ENCODE assay signal across 9 mouse cellular contexts in the genomic region with DNA sequence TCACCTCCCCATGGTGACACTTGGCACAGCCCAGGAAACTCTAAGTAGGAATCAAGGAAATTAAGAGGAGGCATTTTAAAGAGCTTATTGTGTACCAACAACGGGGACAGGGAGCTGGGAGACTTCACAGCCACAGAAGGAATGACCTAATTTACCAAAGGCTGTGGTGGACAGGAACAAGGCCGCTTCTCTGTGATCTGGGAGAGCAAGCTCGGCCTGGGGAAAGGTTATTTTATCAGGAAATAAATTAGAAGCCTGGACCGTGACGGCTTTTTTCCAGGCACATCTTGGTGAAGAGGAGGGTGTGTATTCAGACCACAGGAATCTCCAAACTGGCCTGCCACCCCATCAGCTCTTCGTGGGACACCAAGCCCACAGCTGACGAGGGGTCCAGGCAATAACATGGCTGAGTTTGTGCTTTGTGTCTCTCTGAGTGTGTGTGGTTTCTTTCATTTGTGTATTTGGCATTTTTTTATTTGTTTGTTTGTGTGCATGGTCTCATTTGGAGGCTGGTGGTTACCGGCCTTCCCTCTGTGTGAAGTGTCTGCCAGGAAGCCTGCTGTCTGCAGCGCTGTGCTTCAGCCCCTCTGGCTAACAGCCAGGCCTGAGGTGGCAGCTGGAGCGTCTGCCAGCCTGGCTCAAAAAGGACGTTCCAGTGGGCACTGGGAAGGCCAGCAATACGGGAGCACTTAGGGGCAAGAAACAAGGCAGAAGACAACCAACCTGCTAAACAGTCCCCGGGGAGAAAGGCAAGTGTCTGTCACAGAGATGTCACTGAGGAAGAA.
DNase-seq lines count a peak whose midpoint lies in the region; ATAC-seq lines count a peak whose summit lies in the region.
"Had no signal": no experiment of that assay in that cellular context is flagged by ENCODE, and none has a peak within 500 bp of the region (broad histone marks: within the 10 kb centered on the region; RNA-seq: fewer than 3 reads in every experiment).

No protein-coding gene starts in this region.

- peaks cover 13% of the 10 kb centered on the region for H3K4me1 ChIP-seq in embryonic facial prominence, embryonic 13.5 days
- peaks cover 8% of the 10 kb centered on the region; the same call in 1 of the 2 replicates for H3K4me1 ChIP-seq in embryonic facial prominence, embryonic 10.5 days
- peaks cover 6% of the 10 kb centered on the region; the same call in 1 of the 2 replicates for H3K4me1 ChIP-seq in limb, embryonic 15.5 days

- H3K9ac ChIP-seq in embryonic facial prominence, embryonic 13.5 days: 0 out of 2 replicates have a peak overlapping the region, but pooled peaks have one; percentile 17
- H3K9ac ChIP-seq in limb, embryonic 15.5 days: no peak overlapping the region

- H3K27ac ChIP-seq in embryonic facial prominence, embryonic 13.5 days: peak overlapping the region; percentile 13
- no peak overlapping the region for H3K27ac ChIP-seq in embryonic facial prominence, embryonic 10.5 days (replicated peaks)
- no peak overlapping the region for H3K27ac ChIP-seq in limb, embryonic 15.5 days
- H3K27ac ChIP-seq: macrophage had no signal

- H3K27me3 ChIP-seq in embryonic facial prominence, embryonic 13.5 days: no peaks in the 10 kb centered on the region
- H3K27me3 ChIP-seq in embryonic facial prominence, embryonic 10.5 days (replicated peaks; ENCODE audit: low read depth, poor library complexity, severe bottlenecking): no peaks in the 10 kb centered on the region
- no peaks in the 10 kb centered on the region for H3K27me3 ChIP-seq in limb, embryonic 15.5 days

- H3K4me3 ChIP-seq in embryonic facial prominence, embryonic 13.5 days: no peak overlapping the region
- no peak overlapping the region for H3K4me3 ChIP-seq in embryonic facial prominence, embryonic 10.5 days
- H3K4me3 ChIP-seq in limb, embryonic 15.5 days: no peak overlapping the region

- no peaks in the 10 kb centered on the region for H3K36me3 ChIP-seq in embryonic facial prominence, embryonic 13.5 days
- H3K36me3 ChIP-seq in embryonic facial prominence, embryonic 10.5 days (replicated peaks): no peaks in the 10 kb centered on the region
- H3K36me3 ChIP-seq in limb, embryonic 15.5 days: no peaks in the 10 kb centered on the region

- no peaks in the 10 kb centered on the region for H3K9me3 ChIP-seq in embryonic facial prominence, embryonic 13.5 days
- H3K9me3 ChIP-seq in embryonic facial prominence, embryonic 10.5 days: no peaks in the 10 kb centered on the region
- H3K9me3 ChIP-seq in limb, embryonic 15.5 days: no peaks in the 10 kb centered on the region

- 0 out of 2 replicates have a peak, but pooled peaks have one; percentile 37 for ATAC-seq in embryonic facial prominence, embryonic 13.5 days (ENCODE audit: insufficient number of reproducible peaks, insufficient read depth, low FRiP score, low TSS enrichment, low read depth)
- ATAC-seq in limb, embryonic 15.5 days (ENCODE audit: insufficient number of reproducible peaks, low FRiP score, low TSS enrichment, low read depth): peak; percentile 55; the same call in 1 of the 2 replicates

- peak overlapping the region; percentile 16; the same call in 1 of the 2 replicates for H3K4me2 ChIP-seq in embryonic facial prominence, embryonic 13.5 days
- H3K4me2 ChIP-seq in limb, embryonic 15.5 days: no peak overlapping the region

- 21% methylated on average over 13 of the region's 13 CpGs for WGBS in embryonic facial prominence, embryonic 13.5 days
- 35% methylated on average over 13 of the region's 13 CpGs for whole genome bisulfite sequencing in embryonic facial prominence, embryonic 10.5 days
- WGBS in limb, embryonic 15.5 days: 35% methylated on average over 13 of the region's 13 CpGs

- DNase-seq in embryonic facial prominence, embryonic 10.5 days (ENCODE audit: low spot score): no peak
- DNase-seq in cerebellum, postnatal 4 days (ENCODE audit: low spot score in 2 of 2): peak; percentile 50 to 86
- peak; percentile 78 to 86 for DNase-seq in heart, adult 18-20 months
- DNase-seq in kidney, adult 9 months: peak; percentile 20
- peak; percentile 86 for DNase-seq in right cerebral cortex, postnatal 10 days (ENCODE audit: low spot score in 2 of 2)
- DNase-seq in urinary bladder, adult 2 months (ENCODE audit: low spot score): no peak

Comparison
In these comparisons a context has a peak if more than half of its experiments do, and no peak if none do; other contexts are left out.
1. DNase-seq: peak in cerebellum, postnatal 4 days (2 of 2), heart, adult 18-20 months (2 of 2), kidney, adult 9 months (single experiment) and right cerebral cortex, postnatal 10 days (2 of 2); none in embryonic facial prominence, embryonic 10.5 days (single experiment) and urinary bladder, adult 2 months (single experiment).